Mouse (Mus musculus) 3134 (cell line): Measurements from ENCODE around the gene Tigar.

Experiments
- DNase-seq: peaks from one replicate; pipeline ENCODE4 v3.0.0-alpha.2; 2011; ENCODE audit warnings: low spot score; ENCODE audit not compliant: insufficient read length; ENCODE audit errors: extremely low read depth

Tigar gene

DNA sequence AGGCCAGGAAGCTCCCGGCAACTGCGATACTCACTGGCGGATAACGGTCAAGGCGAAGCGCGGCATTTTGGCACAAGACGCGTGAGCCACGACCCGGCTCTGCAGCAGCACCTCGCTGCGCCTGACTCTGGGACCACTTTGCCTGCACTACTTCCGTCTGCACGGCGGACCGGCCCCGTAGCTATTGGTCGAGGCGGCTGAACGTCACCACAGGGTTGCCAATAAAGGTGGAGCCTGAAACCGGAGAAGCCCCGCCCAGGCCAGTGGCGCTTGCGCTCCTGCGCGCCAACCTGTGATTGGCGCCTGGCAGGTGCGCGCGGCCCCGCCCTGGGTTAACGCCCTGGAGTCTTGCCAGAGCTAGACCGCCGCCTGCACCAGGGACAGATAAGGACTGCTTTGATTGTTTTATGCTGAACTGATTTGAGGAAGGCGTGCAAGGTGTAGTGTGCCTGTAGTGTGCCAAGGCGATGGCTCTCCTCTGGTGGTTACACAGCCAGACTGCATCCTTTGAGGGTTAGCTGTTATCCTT is at the start of gene Tigar:
TSS of gene Tigar (minus strand) at position 156 of the 529 bp plus-strand sequence.
- peak; percentile 93 for DNase-seq

DNA sequence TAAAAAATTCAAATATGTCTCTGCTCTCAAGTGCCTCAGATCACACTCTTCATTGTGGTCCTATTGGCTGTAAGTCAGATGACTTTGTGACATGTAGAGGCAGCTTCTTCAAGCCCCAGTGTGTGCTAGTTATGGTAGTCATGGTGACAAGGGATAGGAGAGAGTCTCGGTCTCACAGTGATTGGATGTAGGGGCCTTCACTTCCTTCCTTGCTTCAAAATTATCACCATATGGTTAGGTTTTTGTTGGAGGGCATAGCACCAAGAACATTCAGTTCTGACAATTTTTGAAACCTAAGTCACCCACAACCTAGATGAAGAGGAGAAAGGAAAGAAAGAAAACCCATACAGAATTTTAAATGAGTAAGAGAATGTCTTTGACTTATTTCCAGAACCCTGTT is 48.0 kb upstream of the Tigar start:
- DNase-seq, result no peak

DNA sequence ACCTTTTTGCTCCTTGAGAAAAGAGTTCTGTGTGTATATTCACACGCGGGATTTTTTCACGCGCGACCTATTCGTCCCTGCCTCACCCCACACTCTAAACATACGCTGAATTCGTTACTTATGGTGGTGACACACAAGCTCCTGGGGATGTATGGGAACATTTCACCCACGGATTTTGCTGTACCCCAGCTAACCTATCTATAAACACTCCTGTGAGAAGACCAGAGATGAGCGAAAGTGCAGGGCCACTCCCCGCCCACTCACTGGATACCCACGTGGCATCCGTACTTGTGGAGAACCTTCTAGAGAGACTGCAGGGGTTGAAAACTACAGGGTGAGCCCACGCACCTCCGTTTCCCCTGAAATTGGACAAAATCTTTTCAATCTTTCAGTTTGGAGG is 46.1 kb upstream of the Tigar start:
- no peak for DNase-seq

GRCm38 (mm10) chr6:127154708-127155268 is 45.4 kb upstream of the Tigar start:
- no peak for DNase-seq

GRCm38 (mm10) chr6:127153972-127154707 is 44.8 kb upstream of the Tigar start:
- no peak for DNase-seq

GRCm38 (mm10) chr6:127153296-127153800 is 44.0 kb upstream of the Tigar start:
- DNase-seq, result no peak

- no peak for DNase-seq
Observed at GRCm38 (mm10) chr6:127152106-127152951, 43.0 kb upstream of the Tigar start, which contains the start of gene Ccnd2. Gene Ccnd2, minus strand, starts transcription at chr6:127152193.

DNA sequence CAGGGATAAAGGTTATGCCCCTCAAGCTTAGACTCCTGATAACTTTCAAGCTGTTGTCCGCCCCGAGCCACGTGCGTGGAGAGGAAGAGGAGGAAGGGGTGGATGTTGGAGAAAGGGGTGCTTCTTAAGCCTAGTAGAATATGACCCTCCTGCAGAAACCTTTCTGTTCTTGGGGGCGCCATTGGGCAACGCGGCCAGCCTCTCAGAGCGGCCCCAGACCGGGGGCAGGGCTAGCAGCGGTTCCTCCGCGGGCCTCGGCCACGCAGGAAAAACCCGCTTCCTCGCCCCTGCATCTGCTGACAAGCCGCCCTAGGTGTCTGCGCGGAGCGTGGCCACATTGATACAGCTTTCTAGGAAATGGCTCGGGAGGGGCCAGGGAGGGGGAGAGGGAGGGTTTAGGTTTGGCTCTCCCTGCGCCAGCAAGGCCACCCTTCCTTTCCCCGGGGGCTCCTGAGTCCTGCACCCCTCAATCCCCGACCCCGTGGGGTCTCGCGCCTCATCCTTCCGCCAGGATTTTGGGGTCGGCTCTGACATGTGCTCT is 42.3 kb upstream of the Tigar start:
- DNase-seq, result no peak

- peak; percentile 62 for DNase-seq
Observed at GRCm38 (mm10) chr6:127150663-127151564, 41.6 kb upstream of the Tigar start.

GRCm38 (mm10) chr6:127149944-127150662 is 40.7 kb upstream of the Tigar start:
- peak; percentile 61 for DNase-seq

DNA sequence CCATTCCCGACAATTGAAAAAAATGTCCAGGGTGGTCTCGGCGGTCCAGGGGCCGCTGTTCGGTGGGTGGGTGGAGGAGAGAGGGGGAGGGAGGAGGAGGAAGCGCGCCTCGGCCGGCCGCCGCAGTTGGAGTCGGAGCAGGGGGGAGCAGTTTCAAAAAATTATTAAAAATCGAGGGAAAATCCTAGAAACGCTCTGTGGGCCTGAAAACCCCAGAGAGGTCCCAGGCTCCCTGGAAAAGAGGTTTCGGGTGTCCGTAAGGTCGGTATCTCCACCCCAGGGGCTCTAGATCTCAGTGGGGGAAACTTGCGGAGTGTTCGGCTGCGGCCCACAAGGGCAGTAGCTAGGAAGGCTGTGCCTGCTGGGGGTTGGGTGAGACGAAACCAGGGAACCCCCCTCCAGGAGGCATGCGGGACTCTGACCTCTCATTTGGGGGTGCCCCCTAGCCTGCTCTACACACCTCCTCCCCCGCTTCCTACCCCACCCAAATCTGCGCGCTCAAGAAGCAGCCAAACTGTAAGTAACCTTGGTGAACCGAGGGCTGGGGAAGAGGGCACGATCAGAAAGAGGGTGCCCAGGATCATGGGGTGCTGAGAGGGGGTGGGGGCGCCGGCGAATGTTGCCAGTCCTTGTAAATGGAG is 40.1 kb upstream of the Tigar start:
- peak; percentile 57 for DNase-seq

DNA sequence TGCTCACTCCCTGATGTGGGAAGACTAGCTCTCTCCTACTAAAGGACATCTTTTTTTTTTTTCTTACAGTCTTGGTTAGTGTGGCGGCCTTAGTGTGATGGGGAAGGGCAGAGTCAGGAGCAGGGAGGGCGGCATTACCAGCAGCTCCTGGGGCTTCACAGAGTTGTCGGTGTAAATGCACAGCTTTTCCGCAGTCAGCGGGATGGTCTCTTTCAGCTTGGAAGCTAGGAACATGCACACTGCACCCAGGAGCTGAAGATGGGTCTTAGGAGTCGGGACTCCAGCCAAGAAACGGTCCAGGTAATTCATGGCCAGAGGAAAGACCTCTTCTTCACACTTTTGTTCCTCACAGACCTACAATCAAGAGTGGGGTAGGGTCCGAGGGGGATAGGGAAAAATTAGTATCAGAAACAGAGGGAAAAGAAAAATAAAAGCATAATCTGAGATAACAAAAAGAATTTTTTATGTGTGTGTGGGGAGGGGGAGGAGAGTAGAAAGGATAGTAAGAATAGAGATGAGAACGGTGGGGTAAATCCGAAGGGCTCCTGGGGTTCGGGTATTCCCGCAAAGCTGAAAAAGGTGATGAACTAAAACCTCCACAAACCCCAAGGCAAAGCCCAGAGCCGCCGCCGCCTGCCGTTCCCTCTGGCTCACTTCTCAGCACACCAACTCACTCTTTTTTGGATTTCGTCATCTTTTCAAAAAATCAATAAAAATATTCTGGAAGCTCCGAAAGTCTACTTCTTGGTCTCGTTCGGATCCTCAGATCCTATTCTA is 39.4 kb upstream of the Tigar start:
- DNase-seq, result no peak

DNA sequence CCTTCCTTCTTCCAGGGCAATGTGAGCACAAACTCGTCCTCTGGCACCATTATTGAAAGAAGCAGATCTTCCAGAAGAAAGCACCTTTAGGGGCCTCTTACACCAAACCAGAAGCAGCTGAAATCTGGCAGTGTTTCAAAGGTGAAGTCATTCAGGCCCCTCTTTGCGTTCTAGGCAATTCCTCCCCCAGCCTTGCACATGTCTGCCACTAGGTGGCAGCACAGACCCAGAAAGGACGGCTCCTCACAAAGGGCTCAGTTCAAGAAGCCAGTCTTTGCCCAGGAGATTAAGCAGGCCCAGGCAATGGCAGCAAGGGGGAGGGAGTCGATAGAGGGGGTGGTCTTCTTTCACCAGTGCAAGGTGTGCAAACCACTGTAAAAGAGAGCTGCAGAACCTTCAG is 38.3 kb upstream of the Tigar start:
- peak; percentile 49 for DNase-seq

GRCm38 (mm10) chr6:127146322-127146947 is 37.1 kb upstream of the Tigar start:
- DNase-seq, result no peak

- no peak for DNase-seq
Observed at GRCm38 (mm10) chr6:127145464-127146190, 36.3 kb upstream of the Tigar start.

DNA sequence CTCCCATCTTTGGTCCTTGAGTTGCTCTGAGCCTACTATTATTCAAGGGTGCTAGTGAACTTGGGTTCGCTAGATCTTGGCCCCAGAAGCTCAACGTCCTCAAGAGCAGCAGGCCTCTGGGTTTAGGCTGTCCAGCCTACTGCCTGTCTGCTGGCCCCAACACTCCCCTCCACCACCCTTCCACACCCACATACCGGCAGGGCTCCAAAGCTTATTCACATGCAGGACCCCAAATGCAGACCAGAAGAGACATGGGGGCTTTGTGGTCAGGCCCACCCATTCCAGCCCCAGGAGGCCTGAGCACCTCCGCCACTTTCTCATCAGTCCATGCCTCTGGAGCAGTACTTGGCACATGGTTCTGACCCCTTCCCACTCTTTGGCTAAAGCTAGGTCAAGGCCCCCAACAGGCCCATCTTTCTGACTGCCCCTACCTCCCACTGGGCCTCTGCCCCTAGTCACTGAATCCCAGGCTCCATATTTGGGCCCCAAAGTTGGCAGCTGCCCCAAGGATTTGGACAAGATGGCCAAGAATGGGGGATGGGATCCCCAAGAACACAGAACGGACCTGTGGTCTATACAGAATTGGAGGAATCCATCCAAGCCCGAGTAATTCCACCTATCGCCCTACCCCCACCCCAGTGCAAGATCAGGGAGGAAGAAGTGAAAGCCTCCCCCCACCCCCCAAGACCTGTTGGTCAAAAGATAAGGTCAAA is 34.4 kb upstream of the Tigar start:
- DNase-seq, result no peak
